Mouse (Mus musculus) common myeloid progenitor, adult 5-6 weeks (primary cell): ENCODE measurements around the gene Rbm20. TPM values are rescaled to one million over a fixed set of nuclear protein-coding genes. Genes with fewer than 3 reads are reported as not detected.

Source experiments
- ATAC-seq: replicated peaks from 2 replicates; pipeline ENCODE4 v1.8.0; 2016; ENCODE audit warnings: low read depth, mild to moderate bottlenecking, moderate TSS enrichment, inconsistent platforms; ENCODE audit not compliant: poor library complexity, severe bottlenecking
- total RNA-seq: library from RNA; stranded (forward); fragments of 200-1000, 187-1606 nt; gene quantifications from 2 replicates; pipeline ENCODE4 v1.2.3, GENCODE M21; 2017

Gene Rbm20
- total RNA-seq, 1 experiment from 2014 or later = 0.69 TPM

DNA sequence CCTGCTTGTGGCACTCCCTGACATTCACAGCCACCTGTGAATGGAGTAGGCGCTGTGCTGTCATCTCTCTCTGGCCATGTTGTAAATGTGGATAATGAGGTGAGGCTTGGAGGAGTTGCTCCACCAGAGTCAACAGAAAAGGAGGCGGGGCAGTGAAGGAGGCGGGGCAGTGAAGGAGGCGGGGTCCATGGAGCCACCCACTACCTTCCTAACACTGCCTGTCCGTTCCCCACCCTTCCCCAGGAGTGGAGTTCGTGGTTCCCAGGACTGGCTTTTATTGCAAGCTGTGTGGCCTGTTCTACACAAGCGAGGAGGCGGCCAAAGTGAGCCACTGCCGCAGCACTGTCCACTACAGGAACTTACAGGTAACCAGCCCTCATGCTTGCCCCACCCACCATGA lies 182.0 kb downstream of the Rbm20 start:
- ATAC-seq = peak; percentile 58; the same call in 1 of the 2 replicates

DNA sequence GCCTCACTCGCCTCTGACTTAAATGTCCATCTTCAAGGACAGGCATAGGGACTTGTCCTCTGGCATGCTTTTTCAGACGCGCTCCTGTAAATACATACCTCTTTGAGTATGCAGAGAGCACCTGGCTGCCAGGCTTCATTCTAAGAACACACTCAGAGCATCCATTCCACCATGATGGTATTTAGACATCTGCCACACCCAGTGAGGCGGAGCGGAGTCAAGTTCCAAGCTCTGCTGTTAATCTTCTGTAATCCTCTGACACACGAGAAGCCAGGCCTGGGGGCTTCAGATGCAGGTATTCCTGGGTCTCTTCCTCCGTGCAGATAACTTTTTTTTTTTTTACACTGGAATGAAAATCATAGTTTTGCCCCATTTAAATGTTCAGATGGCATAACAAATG lies 182.5 kb downstream of the Rbm20 start:
- no peak for ATAC-seq

DNA sequence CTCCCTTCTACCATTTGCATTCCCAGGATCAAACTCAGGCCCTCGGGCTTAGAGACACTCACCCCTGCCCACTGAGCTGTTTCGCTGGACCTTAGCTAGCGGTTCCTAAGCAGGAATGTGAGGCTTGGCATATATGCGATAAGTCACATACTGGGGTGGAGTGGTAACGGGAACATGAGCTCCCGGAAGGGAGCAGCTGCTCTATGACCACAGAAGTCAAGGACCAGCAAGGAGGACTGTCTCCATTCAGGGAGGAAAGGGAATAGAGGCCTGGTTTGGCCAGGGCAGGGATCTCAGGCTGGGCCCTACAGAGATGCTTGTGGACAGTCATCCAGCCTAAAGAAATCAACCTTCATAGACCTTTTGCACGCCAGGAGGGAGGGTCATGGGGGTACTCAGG lies 184.2 kb downstream of the Rbm20 start:
- no peak for ATAC-seq

DNA sequence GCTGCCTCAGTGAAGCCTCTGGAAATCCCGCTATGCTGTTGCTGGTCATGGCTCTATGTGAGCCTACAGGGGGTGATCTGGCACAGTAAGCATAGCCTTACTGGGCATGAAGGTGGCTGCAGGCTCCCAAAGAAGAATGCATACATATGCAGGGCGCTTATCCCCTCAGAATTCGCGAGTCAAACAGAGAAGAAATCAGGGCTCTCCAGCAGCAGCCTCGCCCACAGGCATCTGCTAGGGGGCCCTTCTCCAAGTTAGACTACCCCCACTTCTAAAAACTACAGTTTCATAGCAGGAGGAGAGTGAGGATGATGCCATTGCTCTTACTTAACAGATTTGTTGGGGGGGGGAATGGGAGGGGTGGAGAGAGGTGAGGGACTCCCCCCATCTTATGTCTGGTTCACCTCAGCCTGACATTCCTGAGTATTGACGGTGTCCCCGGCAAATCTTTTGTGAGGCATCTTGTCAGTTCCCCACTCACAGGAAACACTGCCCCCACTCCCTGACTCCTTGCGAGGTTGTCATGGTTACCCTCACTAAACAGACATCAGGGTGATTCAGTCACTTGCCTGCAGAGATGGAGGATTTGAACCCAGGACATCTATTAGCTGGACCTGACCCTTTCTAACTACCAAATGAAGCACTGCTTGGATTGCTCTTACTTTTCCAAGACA lies 185.6 kb downstream of the Rbm20 start:
- ATAC-seq = no peak

DNA sequence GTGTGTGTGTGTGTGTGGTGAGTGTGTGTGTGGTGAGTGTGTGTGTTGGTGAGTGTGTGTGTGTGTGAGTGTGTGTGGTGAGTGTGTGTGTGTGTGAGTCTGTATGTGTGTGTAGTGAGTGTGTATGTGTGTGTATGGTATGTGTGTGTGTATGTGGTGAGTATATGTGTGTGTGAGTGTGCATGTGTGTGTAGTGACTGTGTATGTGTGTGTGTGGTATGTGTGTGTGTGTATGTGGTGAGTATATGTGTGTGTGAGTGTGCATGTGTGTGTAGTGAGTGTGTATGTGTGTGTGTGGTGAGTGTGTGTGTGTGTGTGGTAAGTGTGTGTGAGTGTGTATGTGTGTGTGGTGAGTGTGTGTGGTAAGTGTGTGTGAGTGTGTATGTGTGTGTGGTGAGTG lies 190.1 kb downstream of the Rbm20 start:
- ATAC-seq = no peak

DNA sequence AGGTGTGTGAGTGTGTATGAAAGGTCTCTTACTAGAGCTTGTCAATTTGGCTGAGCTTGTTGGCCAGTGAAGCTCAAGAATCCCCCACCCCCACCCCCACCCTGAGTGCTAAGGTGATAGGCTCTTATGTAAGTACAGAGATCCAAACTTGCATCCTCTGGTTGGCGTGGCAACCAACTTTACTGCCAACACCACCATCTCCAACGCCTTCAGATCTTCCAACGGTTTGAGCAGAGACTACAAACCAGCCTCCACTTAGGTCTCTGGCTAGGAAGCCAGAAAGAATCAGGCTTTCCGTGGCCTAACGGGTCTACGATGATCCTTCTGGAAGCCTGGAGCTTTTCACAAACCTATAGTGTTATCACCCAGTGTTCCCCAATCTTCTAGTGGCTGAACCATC lies 191.0 kb downstream of the Rbm20 start:
- ATAC-seq = no peak

DNA sequence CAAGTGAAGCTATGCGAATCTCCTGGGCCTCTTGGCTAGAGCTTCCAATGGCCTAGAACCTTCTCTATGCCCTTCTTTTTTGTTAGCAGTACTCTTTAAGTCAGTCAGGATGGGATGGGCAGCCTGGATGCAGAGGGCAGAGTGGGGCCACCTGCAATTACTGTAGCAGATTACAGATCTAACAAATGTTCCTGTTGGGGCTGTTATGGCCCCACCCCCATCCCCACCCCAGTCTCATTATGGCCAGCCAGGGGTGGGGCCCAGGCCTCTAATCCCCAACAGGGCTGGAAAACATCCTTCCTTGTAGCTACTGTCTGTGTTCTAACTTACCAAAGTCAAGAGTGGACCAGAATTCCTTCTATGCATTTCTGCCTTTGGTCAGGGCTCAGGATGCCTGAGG lies 191.7 kb downstream of the Rbm20 start:
- ATAC-seq = no peak

DNA sequence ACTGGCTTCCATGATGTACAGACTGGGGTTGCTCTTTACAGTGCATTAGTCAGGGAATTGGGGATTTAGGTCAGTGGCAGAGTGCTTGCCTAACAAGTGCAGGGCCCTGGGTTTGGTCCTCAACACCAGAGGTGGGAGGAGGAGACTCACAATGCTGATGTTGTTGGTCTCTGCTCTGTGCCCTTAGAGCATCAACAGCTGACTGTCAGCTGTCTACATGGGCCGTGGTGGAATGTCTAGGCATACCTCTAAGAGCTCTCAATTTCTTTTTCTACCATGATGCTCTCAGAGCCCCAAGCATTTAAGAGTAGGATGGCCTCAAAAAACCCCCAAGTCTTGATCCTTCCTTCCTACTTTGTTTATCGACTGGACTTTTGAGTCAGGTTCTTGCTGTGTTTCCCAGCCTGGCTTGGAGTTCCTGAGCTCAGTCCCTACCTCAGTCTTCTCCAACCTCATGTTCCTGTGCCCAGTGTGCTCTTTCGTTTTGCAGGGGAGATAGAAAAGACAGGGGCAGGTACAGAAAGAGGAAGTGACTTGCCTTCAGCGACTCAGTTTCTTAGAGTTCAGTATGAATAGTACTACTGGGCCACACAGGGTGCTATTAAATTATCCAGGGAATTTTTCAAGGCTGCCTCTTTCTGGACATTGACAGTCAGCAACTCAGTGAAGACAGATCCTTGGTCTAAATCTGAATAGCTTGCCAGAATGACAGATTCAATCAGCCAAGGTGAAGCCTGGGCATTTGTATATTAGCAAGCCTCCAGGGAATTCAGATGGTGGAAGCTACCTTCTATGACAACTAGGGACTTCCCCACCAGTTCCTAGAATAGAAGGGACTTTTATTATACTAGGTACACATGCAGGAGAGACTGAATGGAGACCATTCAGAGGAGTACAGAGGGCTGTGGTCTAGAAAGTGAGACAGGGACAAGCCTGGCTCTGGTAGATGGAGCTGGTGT lies 192.6 kb downstream of the Rbm20 start:
- peak; percentile 78 for ATAC-seq

DNA sequence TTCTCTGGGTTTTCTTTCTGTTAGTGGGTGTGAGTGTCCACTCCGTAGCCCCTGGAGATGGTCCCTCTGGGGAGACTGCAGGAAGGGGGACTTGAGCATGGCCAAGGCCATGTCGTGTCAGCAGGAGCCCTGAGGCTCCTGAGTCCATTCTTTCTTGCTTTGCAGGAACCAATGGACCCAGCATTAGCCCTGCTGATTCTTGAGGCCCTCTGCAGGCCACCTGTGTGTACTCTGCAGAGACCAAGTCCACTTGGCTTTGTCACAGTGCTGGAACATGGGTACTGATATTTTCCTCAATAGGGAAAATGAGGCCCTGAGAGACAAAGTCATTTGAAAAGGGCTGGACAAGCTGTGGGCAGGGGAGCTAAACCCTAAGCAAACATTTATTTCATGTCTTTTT lies 193.5 kb downstream of the Rbm20 start:
- ATAC-seq = no peak

DNA sequence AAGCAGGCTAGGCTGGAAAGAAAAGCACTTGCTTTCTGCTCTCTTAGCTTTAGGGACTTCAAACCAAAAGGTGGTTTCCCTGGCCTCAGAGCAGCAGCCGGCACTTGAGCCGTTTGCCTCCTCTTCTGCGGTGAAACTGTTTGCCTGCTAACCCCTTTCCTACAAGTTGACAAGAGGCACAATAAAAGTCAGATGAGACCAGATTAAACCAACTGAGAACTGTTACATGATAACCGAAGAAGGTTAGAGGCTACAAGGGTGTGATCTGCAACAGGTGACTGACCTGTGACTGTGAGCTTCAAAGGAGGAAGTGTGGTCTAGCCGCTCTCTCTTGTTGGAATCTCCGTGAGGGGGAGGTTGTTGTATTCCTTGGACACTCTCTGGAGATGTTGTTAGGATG lies 194.4 kb downstream of the Rbm20 start:
- no peak for ATAC-seq

DNA sequence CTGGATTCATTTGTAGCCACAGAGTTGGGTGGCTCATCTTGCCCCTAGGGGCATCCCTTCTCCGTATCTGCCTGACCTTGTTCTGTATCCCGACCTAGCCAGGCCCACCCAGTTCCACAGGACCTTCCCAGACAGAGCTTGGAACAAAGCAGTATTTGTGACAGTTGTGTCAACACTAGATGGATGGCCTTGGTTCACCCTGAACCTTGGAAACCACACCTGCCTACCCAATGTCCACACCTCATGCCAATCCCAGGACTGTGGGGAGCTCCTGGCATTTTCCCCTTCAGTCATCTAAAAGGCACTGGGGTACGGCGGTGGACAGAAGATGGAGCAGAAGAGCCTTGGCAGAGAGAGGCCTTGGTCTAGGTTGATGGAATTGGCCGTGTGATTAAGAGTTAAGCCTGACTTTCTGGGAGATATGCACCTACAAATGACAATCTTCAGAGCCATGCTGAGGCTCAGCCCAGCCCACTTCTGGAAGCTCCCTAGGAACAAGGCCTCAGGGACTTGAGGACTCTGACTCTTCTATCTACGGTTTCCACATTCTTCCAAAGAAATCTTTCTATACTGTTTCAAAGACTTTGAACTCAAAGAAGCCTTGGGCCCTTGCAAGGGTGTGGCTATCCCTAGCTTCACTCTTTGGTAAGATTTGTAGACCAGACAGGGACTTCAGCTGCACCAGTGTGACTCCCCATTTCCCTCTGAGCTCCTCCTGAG lies 196.0 kb downstream of the Rbm20 start:
- no peak for ATAC-seq

DNA sequence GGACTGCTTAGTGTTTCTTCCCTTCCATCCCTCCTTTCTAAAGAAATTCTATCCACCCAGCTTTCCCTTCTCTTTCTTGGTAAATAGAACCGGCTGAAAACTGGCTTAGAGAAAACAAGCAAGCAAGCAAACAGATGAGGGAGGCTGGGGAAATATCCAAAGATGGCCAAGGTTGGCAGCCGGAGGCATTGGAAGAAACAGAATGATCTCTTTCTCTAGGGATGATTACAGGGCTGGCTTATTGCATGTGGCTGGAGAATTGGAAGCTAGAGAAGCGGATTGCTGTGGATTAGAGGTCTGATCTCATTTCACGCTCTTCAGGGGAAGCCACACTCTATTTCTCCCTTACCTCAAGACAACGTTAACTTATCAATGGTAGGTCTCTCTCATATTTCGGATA lies 198.1 kb downstream of the Rbm20 start:
- no peak for ATAC-seq

DNA sequence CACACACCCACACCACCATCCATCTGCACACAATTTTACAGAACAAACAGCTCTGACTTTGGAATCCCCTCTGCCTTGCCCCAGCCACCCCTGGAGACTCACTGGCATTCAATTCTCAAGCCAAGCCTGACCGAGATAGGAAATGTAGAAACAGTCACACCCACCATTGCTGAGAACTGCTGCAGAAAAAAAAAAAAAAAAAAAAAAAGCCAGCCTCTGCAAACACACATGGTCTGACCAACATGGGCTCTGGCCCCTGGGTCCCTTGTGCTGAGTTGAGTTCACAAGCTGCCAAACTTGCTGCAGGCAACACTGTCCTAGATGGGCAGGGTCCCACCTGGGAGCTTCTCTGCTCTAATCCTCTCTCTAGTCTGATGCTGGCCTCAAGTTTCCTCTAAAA lies 200.7 kb downstream of the Rbm20 start:
- no peak for ATAC-seq

DNA sequence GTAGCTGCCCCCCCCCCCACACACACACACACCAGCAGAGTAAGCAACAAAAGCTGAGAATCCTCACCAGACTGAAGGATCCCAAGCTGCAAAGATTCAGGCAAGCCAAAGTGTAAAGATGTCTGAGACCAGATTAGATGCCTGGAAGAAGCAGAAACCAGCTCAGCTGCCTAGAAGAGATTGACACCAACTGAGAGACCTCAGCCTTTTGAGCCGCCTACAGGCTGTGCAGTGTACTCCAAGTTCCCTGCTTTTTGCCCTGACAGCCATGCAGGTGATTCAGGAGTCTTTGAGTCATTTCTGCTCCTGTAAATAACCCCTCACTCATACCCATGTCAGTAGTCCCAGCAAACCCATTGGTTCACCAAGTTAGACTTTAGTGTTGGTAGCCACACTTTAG lies 203.4 kb downstream of the Rbm20 start:
- 0 out of 2 replicates have a peak, but pooled peaks have one; percentile 32 for ATAC-seq

DNA sequence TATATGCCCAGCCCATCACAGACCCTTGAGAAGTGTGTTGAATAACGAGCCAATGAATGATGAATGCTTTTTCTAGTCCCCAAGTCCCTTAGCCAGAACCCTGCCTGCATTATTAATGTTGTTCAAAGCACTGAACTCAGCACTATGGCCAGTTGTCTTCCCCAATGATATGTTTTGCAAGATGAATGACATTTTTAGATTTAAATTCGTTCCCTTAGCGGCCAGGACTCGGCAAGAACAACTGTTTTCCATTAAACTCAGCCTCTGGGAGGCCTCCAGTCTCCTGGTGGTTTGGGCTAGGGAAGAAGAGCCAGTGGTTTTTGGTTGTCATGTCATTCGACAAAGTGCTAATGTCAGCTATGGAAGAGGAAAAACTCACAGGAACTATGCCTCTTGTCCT lies 204.7 kb downstream of the Rbm20 start:
- no peak for ATAC-seq

DNA sequence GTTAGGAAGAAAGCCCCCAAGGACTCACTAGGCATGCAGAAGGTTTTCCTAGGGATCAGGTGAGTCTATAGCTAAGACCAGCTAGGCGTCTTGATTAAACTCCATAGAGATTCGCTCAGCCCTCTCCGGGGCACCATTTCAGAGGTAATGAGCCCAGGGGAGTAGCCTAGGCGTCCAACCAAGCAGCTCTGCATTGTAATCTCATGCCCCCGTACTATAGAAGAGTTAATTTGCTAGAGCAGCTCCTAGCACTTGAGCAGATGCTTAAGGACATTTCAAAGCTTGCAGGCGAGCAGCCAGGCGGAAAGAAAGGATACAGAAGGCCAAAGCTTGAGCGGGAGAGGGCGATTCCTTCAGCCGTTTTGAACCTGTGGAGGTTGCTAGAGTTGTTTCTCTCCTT lies 208.3 kb downstream of the Rbm20 start:
- ATAC-seq = no peak

DNA sequence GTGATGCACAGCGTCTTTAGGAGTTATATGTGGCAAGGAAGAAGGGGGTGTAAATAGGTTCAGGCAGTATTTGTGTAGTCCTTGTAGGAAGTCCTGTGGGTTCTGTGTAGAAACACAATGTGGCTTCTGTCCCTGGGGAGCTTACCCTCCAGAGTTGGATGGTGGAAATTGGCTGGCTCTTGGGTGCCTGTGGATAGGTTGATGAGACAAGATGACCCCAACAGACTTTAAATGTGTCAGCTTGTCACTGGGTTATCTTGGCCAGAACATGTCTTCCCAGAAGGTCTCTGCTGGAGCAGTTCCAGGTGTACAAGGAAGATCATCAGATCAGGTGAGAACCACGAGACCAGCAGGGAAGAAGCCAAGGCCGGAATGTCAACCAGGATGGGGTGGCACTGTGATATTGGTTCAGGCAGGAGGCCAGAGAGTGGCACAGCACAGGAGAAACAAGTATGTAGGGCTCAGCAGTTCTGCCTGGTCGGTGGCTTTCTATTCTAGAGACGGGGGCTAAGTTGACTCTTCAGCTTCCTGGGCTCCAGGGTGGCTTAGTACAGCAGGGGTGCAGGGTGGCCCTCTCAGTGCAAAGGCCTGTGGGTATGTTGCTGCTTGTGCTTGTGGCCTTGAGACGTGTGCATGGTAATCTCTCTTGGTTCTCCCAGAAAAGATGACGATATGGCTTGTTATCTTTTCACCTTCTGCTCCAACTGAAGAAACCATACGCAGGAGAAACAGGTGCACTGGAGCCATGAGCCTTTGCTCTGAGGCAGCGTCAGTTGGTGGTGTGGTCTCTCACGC lies 209.7 kb downstream of the Rbm20 start:
- ATAC-seq = 0 out of 2 replicates have a peak, but pooled peaks have one; percentile 4

DNA sequence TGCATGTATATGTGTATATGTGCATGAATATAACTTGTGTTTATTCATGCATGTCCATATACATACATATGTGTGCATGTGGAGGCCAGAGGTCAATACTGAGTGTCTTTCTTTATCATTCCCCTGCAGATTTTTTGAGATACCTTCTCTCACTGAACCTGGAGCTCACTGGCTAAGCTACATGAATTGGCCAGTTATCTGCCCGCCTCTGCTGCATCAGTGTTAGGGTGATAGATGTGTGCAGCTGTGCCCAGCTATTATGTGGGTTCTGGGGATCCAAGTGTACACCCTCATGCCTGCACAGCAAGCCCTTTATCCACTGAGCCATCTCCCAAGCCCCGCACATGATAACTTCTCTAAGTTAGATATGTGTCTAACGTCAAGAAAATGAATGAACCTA lies 210.7 kb downstream of the Rbm20 start:
- 0 out of 2 replicates have a peak, but pooled peaks have one; percentile 8 for ATAC-seq

DNA sequence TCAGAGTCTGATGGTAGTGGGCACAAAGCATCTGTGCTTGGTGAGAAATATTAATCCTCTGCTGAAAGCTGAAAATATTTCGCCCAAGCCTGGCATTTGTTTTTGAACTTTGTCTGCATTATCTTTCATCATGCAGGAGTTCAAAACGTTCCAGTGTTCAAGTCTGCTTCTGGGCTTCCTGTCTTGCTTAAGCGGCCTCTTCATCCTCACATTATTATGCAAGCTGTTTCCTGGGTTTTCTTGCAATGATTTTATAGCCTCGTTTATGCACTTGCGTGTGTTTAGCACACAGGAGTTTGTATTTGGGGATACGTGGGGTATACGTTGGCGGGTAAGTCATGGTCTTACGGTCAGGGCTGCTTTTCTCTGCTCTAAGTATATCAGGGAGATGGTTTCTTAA lies 211.2 kb downstream of the Rbm20 start:
- no peak for ATAC-seq

DNA sequence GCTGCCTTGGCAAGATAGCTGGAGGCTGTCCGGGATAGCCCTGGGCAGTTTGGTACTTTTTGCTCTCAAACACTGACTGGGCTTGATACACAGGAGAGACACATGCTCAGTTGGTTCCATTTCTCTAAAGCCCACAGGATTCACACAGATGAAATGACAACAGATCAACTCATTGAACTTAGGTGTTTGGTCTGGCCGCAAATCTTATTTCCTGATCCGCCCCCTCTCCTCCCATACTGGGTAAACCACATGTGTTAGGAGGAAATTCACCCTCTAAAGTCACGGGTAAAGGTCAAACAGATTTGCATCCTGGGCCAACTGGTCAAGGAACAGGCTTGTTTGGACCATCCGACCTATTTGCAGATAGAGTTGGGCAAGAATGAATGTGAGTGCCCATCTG lies 212.4 kb downstream of the Rbm20 start:
- ATAC-seq = no peak
